Mouse (Mus musculus) MEL (cell line): Measurements from ENCODE around the gene Hdac4.

Source experiments
- CTCF ChIP-seq, 3 experiments: IDR thresholded peaks in 2 of 3; conservative IDR thresholded peaks in 1 of 3; 2 replicates each; pipeline ENCODE4 v1.5.1; 2011 to 2012; ENCODE audit warnings: low read length in 3 of 3, low read depth in 2 of 3, mild to moderate bottlenecking in 2 of 3, improper control_type of control experiment in 1 of 3, inconsistent platforms in 1 of 3, mixed read lengths in 1 of 3, moderate library complexity in 1 of 3; ENCODE audit not compliant: control insufficient read depth in 1 of 3, insufficient read depth in 1 of 3, poor library complexity in 1 of 3, severe bottlenecking in 1 of 3
- HCFC1 ChIP-seq: IDR thresholded peaks from 2 replicates; pipeline ENCODE4 v1.6.1; 2012; ENCODE audit warnings: low read depth, mild to moderate bottlenecking, inconsistent platforms, low read length, improper control_type of control experiment, moderate library complexity
- JUND ChIP-seq: IDR thresholded peaks from 2 replicates; pipeline ENCODE4 v1.6.1; 2011; ENCODE audit warnings: low read depth, mild to moderate bottlenecking, improper control_type of control experiment, low read length

DNA sequence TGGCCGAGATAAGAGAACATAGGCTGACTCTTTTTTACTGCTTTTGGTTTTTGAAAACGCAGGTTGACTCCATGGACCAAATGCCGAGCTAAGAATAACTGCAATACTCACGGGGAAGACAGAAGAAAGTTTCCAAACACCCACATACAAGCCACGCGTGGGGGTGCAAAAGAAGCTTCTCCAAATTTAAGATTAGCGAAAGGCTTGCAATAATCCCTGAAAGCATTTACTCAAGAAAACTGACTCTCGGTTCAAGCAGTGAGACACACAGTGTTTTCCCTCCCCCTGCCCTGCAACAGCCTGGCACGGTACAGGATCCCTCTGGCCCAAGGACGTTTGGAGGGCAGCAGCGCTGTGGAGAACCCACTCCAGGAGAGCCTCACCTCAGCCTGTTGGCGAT is 315.3 kb downstream of the Hdac4 start:
- TF ChIP-seq JUND (no peak), HCFC1 (no peak), CTCF (IDR thresholded peaks at IDR 0.05 in 2 of 3, conservative IDR thresholded peaks at IDR 0.05 in 1 of 3; ENCODE audit: control insufficient read depth in 1 of 3, insufficient read depth in 1 of 3, low read depth in 2 of 3, low read length in 3 of 3, poor library complexity in 1 of 3, severe bottlenecking in 1 of 3) (no peak)
